Mouse (Mus musculus): ENCODE data around the gene Stx11.

DNA sequence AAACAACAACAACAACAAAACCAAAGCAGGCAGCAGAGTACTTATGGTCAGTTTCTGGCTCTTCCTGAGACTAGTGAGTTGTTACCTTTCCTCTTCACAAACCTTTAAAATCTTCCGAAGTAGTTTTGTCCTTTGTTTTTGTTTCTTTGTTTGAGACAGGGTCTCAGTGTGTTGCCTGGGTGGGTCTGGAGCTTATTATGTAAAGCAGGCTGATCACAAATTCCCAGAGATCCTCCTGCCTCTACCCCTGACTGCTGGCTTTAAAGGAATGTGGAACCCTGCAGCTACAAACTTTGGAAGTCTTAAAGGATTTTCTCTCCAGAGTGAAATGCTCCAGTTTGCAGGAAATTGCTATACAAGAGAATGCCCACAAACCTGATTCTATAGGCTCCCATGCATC lies 54.9 kb downstream of the Stx11 start:
- TF ChIP-seq CTCF (IDR thresholded peaks at IDR 0.05; ENCODE audit: low read depth): no peak
- TF ChIP-seq EP300 (IDR thresholded peaks at IDR 0.05; ENCODE audit: low read depth): no peak

Measured in liver, postnatal 0 days (tissue).